Mouse (Mus musculus) lung, postnatal 0 days (tissue): ENCODE measurements around the gene 4931406P16Rik. TPM values are rescaled to one million over a fixed set of nuclear protein-coding genes. Genes with fewer than 3 reads are reported as not detected.
"Not testable (repeated sequence)": the region's sequence is repeated elsewhere in the genome, so short reads cannot be mapped to it uniquely, and the experiment has no call there.

ENCODE experiments used
- ATAC-seq: fragments of 200-750 bp; cut with Nextera tagmentation; 2 replicates; pipeline ENCODE4 v1.8.0; 2017; ENCODE audit warnings: moderate library complexity
- DNase-seq: peaks from one replicate; pipeline ENCODE4 v3.0.0-alpha.2; 2016; ENCODE audit warnings: low spot score
- H3K27ac ChIP-seq: fragments of 300-500 bp; sonication (generic); 2 replicates; pipeline ENCODE4 v1.5.1; 2014; ENCODE audit warnings: antibody characterized with exemption, mild to moderate bottlenecking, low read length, mixed read lengths
- H3K27me3 ChIP-seq: fragments of 300-500 bp; sonication (generic); replicated peaks from 2 replicates; pipeline ENCODE4 v1.6.1; 2014; ENCODE audit warnings: low read length, mixed read lengths; ENCODE audit not compliant: insufficient read depth
- H3K36me3 ChIP-seq: fragments of 300-500 bp; sonication (generic); 2 replicates; pipeline ENCODE4 v1.6.1; 2014; ENCODE audit warnings: low read length, mixed read lengths; ENCODE audit not compliant: insufficient read depth
- H3K4me1 ChIP-seq: fragments of 300-500 bp; sonication (generic); 2 replicates; pipeline ENCODE4 v1.6.1; 2014; ENCODE audit warnings: antibody characterized with exemption, low read depth, low read length, mixed read lengths; ENCODE audit not compliant: insufficient read depth
- H3K4me2 ChIP-seq: fragments of 300-500 bp; sonication (generic); replicated peaks from 2 replicates; pipeline ENCODE4 v1.6.1; 2014; ENCODE audit warnings: low read depth, mild to moderate bottlenecking, low read length, moderate library complexity, mixed read lengths
- H3K4me3 ChIP-seq: fragments of 300-500 bp; sonication (generic); 2 replicates; pipeline ENCODE4 v1.5.1; 2014; ENCODE audit warnings: low read depth, low read length
- H3K9ac ChIP-seq: fragments of 300-500 bp; sonication (generic); replicated peaks from 2 replicates; pipeline ENCODE4 v1.6.1; 2014; ENCODE audit warnings: low read depth, mild to moderate bottlenecking
- H3K9me3 ChIP-seq: fragments of 300-500 bp; sonication (generic); 2 replicates; pipeline ENCODE4 v1.6.1; 2016; ENCODE audit warnings: low read length, mixed read lengths
- CTCF ChIP-seq: IDR thresholded peaks from 2 replicates; pipeline ENCODE4 v1.5.1; 2016; ENCODE audit warnings: antibody characterized with exemption, mild to moderate bottlenecking
- EP300 ChIP-seq: IDR thresholded peaks from 2 replicates; pipeline ENCODE4 v1.6.1; 2016; ENCODE audit warnings: antibody characterized with exemption, mild to moderate bottlenecking, control low read depth
- WGBS: fragments of 180-500 bp; shearing (Covaris S2); extraction: QIAGEN DNeasy Blood & Tissue Kit; methylation state at CpG from one replicate; pipeline ENCODE4 v1.1.7; 2014; 5-methylcytosine and 5-hydroxymethylcytosine counted together
- polyA plus RNA-seq: library from polyadenylated mRNA; unstranded; fragments of >200 nt; fragmentation: Nextera tagmentation; extraction: Ambion mirVana; gene quantifications from 2 replicates; pipeline ENCODE4 v1.2.1, GENCODE M21; 2015

Gene 4931406P16Rik
- polyA plus RNA-seq, 1 experiment from 2014 or later, result 57.3 TPM

GRCm38 (mm10) chr7:34342040-34342793 is 28.9 kb upstream of the 4931406P16Rik start:
- H3K9ac ChIP-seq, result no peak overlapping the region
- peaks cover 30% of the 10 kb centered on the region for H3K36me3 ChIP-seq
- H3K4me1 ChIP-seq, result no peaks in the 10 kb centered on the region; the same call in 1 of the 2 replicates
- H3K4me3 ChIP-seq, result no peak overlapping the region
- no peak overlapping the region for H3K27ac ChIP-seq
- WGBS, result 87% methylated on average over 10 of the region's 10 CpGs
- H3K4me2 ChIP-seq, result no peak overlapping the region
- H3K9me3 ChIP-seq, result no peaks in the 10 kb centered on the region
- TF ChIP-seq EP300 (no peak), CTCF (no peak)
- no peaks in the 10 kb centered on the region for H3K27me3 ChIP-seq
- no peak for DNase-seq
- 0 out of 2 replicates have a peak, but pooled peaks have one; percentile 26 for ATAC-seq

- no peaks in the 10 kb centered on the region; the same call in 1 of the 2 replicates for H3K4me1 ChIP-seq
- H3K4me3 ChIP-seq, result no peak overlapping the region
- no peaks in the 10 kb centered on the region for H3K27me3 ChIP-seq
- WGBS, result 71% methylated on average over 5 of the region's 5 CpGs
- no peak for DNase-seq
- H3K9me3 ChIP-seq, result no peaks in the 10 kb centered on the region
- ATAC-seq, result no peak
- H3K9ac ChIP-seq, result no peak overlapping the region
- H3K4me2 ChIP-seq, result no peak overlapping the region
- H3K36me3 ChIP-seq, result peaks cover 23% of the 10 kb centered on the region
- no peak for TF ChIP-seq EP300
- no peak for TF ChIP-seq CTCF
- H3K27ac ChIP-seq, result no peak overlapping the region
Observed at GRCm38 (mm10) chr7:34340841-34341240, 27.5 kb upstream of the 4931406P16Rik start.

GRCm38 (mm10) chr7:34339164-34339489 is 25.8 kb upstream of the 4931406P16Rik start:
- H3K27me3 ChIP-seq, result no peaks in the 10 kb centered on the region
- no peak overlapping the region for H3K27ac ChIP-seq
- H3K4me2 ChIP-seq, result no peak overlapping the region
- H3K9me3 ChIP-seq, result no peaks in the 10 kb centered on the region
- H3K36me3 ChIP-seq, result peaks cover 14% of the 10 kb centered on the region; the same call in 1 of the 2 replicates
- H3K9ac ChIP-seq, result no peak overlapping the region
- H3K4me1 ChIP-seq, result no peaks in the 10 kb centered on the region; the same call in 1 of the 2 replicates
- ATAC-seq (0 out of 2 replicates have a peak, but pooled peaks have one; percentile 14), DNase-seq (no peak)
- TF ChIP-seq EP300 (no peak), CTCF (no peak)
- 65% methylated on average over 5 of the region's 5 CpGs for WGBS
- H3K4me3 ChIP-seq, result no peak overlapping the region

GRCm38 (mm10) chr7:34338445-34339163 is 25.3 kb upstream of the 4931406P16Rik start:
- no peaks in the 10 kb centered on the region for H3K9me3 ChIP-seq
- no peak overlapping the region for H3K27ac ChIP-seq
- no peaks in the 10 kb centered on the region for H3K27me3 ChIP-seq
- no peak overlapping the region for H3K9ac ChIP-seq
- 59% methylated on average over 9 of the region's 9 CpGs for WGBS
- DNase-seq, result no peak
- TF ChIP-seq EP300 (no peak), CTCF (no peak)
- no peaks in the 10 kb centered on the region; the same call in 1 of the 2 replicates for H3K4me1 ChIP-seq
- no peak overlapping the region for H3K4me2 ChIP-seq
- peaks cover 9% of the 10 kb centered on the region; the same call in 1 of the 2 replicates for H3K36me3 ChIP-seq
- no peak for ATAC-seq
- H3K4me3 ChIP-seq, result no peak overlapping the region

GRCm38 (mm10) chr7:34337268-34337667 is 23.9 kb upstream of the 4931406P16Rik start:
- Histone ChIP-seq H3K4me2 (no peak overlapping the region), H3K9ac (no peak overlapping the region), H3K9me3 (no peaks in the 10 kb centered on the region), H3K27me3 (no peaks in the 10 kb centered on the region), H3K27ac (no peak overlapping the region), H3K4me1 (no peaks in the 10 kb centered on the region; the same call in 1 of the 2 replicates), H3K36me3 (no peaks in the 10 kb centered on the region; the same call in 1 of the 2 replicates), H3K4me3 (no peak overlapping the region)
- ATAC-seq (no peak), DNase-seq (no peak)
- TF ChIP-seq EP300, result no peak
- no peak for TF ChIP-seq CTCF
- 84% methylated on average over 2 of the region's 2 CpGs for WGBS

- not testable (repeated sequence) for H3K4me2 ChIP-seq, ATAC-seq, H3K4me3 ChIP-seq, H3K9me3 ChIP-seq, DNase-seq, H3K36me3 ChIP-seq, H3K4me1 ChIP-seq, H3K27me3 ChIP-seq, H3K27ac ChIP-seq, H3K9ac ChIP-seq
- 95% methylated on average over 1 of the region's 1 CpGs for WGBS
- TF ChIP-seq CTCF, result peak; percentile 54
Observed at GRCm38 (mm10) chr7:34336545-34336944, 23.2 kb upstream of the 4931406P16Rik start.
